Mouse (Mus musculus): ENCODE data around the gene Ccnt1.

- no peak for TF ChIP-seq USF1 (IDR thresholded peaks at IDR 0.05; ENCODE audit: low read depth)
- no peak for TF ChIP-seq CTCF (IDR thresholded peaks at IDR 0.05; ENCODE audit: control insufficient read depth, insufficient read depth, insufficient read length)
- TF ChIP-seq FOSL1 (IDR thresholded peaks at IDR 0.05; ENCODE audit: insufficient read depth, low read length, poor library complexity, severe bottlenecking) = no peak
- no peak for TF ChIP-seq MAX (IDR thresholded peaks at IDR 0.05)
These were observed 45.0 kb upstream of the Ccnt1 start for GRCm38 (mm10) chr15:98615751-98616150.
